In genomic region chr11:103307910-103308309, GRCm38 (mm10) we compare ENCODE assay signal across 10 mouse cellular contexts. TPM values are rescaled to one million over a fixed set of nuclear protein-coding genes. Genes with fewer than 3 reads are reported as not detected.
DNase-seq lines count a peak whose midpoint lies in the region; ATAC-seq and TF ChIP-seq lines count a peak whose summit lies in the region.
"Had no signal": no experiment of that assay in that cellular context is flagged by ENCODE, and none has a peak within 500 bp of the region (broad histone marks: within the 10 kb centered on the region; RNA-seq: fewer than 3 reads in every experiment).

No protein-coding gene starts in this region.

- DNase-seq in liver, adult 2 months (ENCODE audit: extremely low read depth, low read depth, low spot score) = peak; percentile 31
- no peak for DNase-seq in liver, embryonic 11.5 days (ENCODE audit: low spot score)
- DNase-seq in adrenal gland, postnatal 14 days = peak; percentile 61
- peak; percentile 47 for DNase-seq in heart, postnatal 25 days (ENCODE audit: low spot score)
- no peak for DNase-seq in left cerebral cortex, postnatal 36 days (ENCODE audit: low spot score in 2 of 2)
- DNase-seq in right cerebral cortex, adult 2 months (ENCODE audit: low spot score in 2 of 2) = no peak

- H3K27ac ChIP-seq in liver, adult 2 months (replicated peaks; ENCODE audit: insufficient read depth, low read depth, low read length) = no peak overlapping the region
- H3K27ac ChIP-seq in liver, embryonic 11.5 days (ENCODE audit: low read depth, low read length) = no peak overlapping the region
- peak overlapping the region; percentile 79 for H3K27ac ChIP-seq in macrophage
- no peak overlapping the region for H3K27ac ChIP-seq in forebrain, embryonic 12.5 days
- H3K27ac ChIP-seq: hindbrain, embryonic 15.5 days had no signal

- no peak for TF ChIP-seq CTCF in liver, adult 2 months (IDR thresholded peaks at IDR 0.05; ENCODE audit: low read depth, low read length)

- no peaks in the 10 kb centered on the region for H3K36me3 ChIP-seq in liver, adult 2 months (ENCODE audit: control insufficient read depth, insufficient read depth, low read length)
- no peaks in the 10 kb centered on the region for H3K36me3 ChIP-seq in liver, embryonic 11.5 days (ENCODE audit: control insufficient read depth, insufficient read depth, low read length)
- H3K36me3 ChIP-seq in macrophage (ENCODE audit: inconsistent target) = no peaks in the 10 kb centered on the region
- no peaks in the 10 kb centered on the region for H3K36me3 ChIP-seq in forebrain, embryonic 12.5 days (replicated peaks)
- H3K36me3 ChIP-seq: hindbrain, embryonic 15.5 days had no signal

- no peaks in the 10 kb centered on the region for H3K79me2 ChIP-seq in liver, adult 2 months (ENCODE audit: control insufficient read depth, insufficient read depth, low read length)
- H3K79me2 ChIP-seq in macrophage (ENCODE audit: inconsistent target) = no peaks in the 10 kb centered on the region

- H3K4me1 ChIP-seq in liver, adult 2 months (ENCODE audit: control insufficient read depth, insufficient read depth, low read length) = no peaks in the 10 kb centered on the region
- no peaks in the 10 kb centered on the region; the same call in 1 of the 2 replicates for H3K4me1 ChIP-seq in liver, embryonic 11.5 days (replicated peaks; ENCODE audit: control insufficient read depth, insufficient read depth, low read length)
- H3K4me1 ChIP-seq in forebrain, embryonic 12.5 days = peaks cover 9% of the 10 kb centered on the region

- ATAC-seq in liver, embryonic 11.5 days (replicated peaks; ENCODE audit: low FRiP score) = no peak
- no peak for ATAC-seq in forebrain, embryonic 12.5 days (ENCODE audit: low FRiP score)

- no peaks in the 10 kb centered on the region for H3K9me3 ChIP-seq in liver, embryonic 11.5 days (ENCODE audit: control insufficient read depth, low read length)
- no peaks in the 10 kb centered on the region for H3K9me3 ChIP-seq in forebrain, embryonic 12.5 days
- H3K9me3 ChIP-seq: hindbrain, embryonic 15.5 days; megakaryocyte, embryonic 14.5 days had no signal

- no peak for TF ChIP-seq POLR2A in liver, adult 2 months (IDR thresholded peaks at IDR 0.05; ENCODE audit: extremely low read depth, insufficient read depth, low read length)

- no peak overlapping the region for H3K4me3 ChIP-seq in liver, adult 2 months (ENCODE audit: insufficient read depth, low read depth, low read length)
- no peak overlapping the region for H3K4me3 ChIP-seq in liver, embryonic 11.5 days (ENCODE audit: low read depth, low read length)
- peak overlapping the region; percentile 2; the same call in 1 of the 2 replicates for H3K4me3 ChIP-seq in macrophage (ENCODE audit: inconsistent target)
- no peak overlapping the region for H3K4me3 ChIP-seq in forebrain, embryonic 12.5 days (replicated peaks)
- H3K4me3 ChIP-seq: hindbrain, embryonic 15.5 days; megakaryocyte, embryonic 14.5 days had no signal

- H3K9ac ChIP-seq in liver, adult 2 months (ENCODE audit: low read depth, low read length) = no peak overlapping the region
- no peak overlapping the region for H3K9ac ChIP-seq in liver, embryonic 11.5 days (ENCODE audit: low read depth, low read length)
- H3K9ac ChIP-seq in forebrain, embryonic 12.5 days = no peak overlapping the region
- H3K9ac ChIP-seq: hindbrain, embryonic 15.5 days had no signal

- no peaks in the 10 kb centered on the region for H3K27me3 ChIP-seq in liver, adult 2 months (ENCODE audit: control insufficient read depth, insufficient read depth, low read length)
- peaks cover 8% of the 10 kb centered on the region; the same call in 1 of the 2 replicates for H3K27me3 ChIP-seq in liver, embryonic 11.5 days (replicated peaks; ENCODE audit: control insufficient read depth, insufficient read depth, low read length)
- H3K27me3 ChIP-seq in forebrain, embryonic 12.5 days = peaks cover 14% of the 10 kb centered on the region; the same call in 1 of the 2 replicates
- H3K27me3 ChIP-seq: hindbrain, embryonic 15.5 days had no signal

- WGBS in liver, adult 2 months = 43% methylated on average over 8 of the region's 8 CpGs
- 63% methylated on average over 8 of the region's 8 CpGs for WGBS in liver, embryonic 11.5 days
- WGBS in macrophage (ENCODE audit: missing documents) = 40% methylated on average over 8 of the region's 8 CpGs
- WGBS in forebrain, embryonic 12.5 days = 81% methylated on average over 8 of the region's 8 CpGs

- no peak overlapping the region for H3K4me2 ChIP-seq in liver, embryonic 11.5 days
- no peak overlapping the region for H3K4me2 ChIP-seq in forebrain, embryonic 12.5 days
- H3K4me2 ChIP-seq: hindbrain, embryonic 15.5 days had no signal

- intact Hi-C loops in heart, postnatal 25 days (cut with DNase I) = no loop called here
- intact Hi-C loops in left cerebral cortex, postnatal 36 days (cut with DNase I) = no loop called here

RNA-seq across cellular contexts. Expression of gene Map3k14, which starts 40.6 kb away (rescaled TPM):
- total RNA-seq in liver, adult 2 months (2014; rRNA removed) = 1.4 and 2.2 TPM in 2 replicates
- 2.0 and 2.1 TPM in 2 replicates for polyA plus RNA-seq in liver, adult 2 months (2012; rRNA removed)
- 1.1 and 1.6 TPM in 2 replicates for polyA plus RNA-seq in liver, embryonic 11.5 days (2014; fragmentation: Nextera tagmentation; extraction: Ambion mirVana)
- total RNA-seq in adrenal gland, postnatal 14 days (2021) = 6.5 and 8.7 TPM in 2 replicates
- total RNA-seq in heart, postnatal 25 days (2021) = 1 to 10 TPM; 2.7 to 2.9 TPM
- total RNA-seq in macrophage (2018; cell fraction: chromatin; rRNA removed) = 100 to 1,000 TPM in 5 of 26 experiments, 10 to 100 TPM in 21; 16.7 to 137 (median 78.1) TPM
- 10 to 100 TPM in 23 of 26 experiments, 1 to 10 TPM in 3; 7.8 to 23.6 (median 14.8) TPM for total RNA-seq in macrophage (2018; cell fraction: cytosol; rRNA removed)
- total RNA-seq in macrophage (2018; cell fraction: nucleus; rRNA removed) = 10 to 100 TPM in 25 of 26 experiments, 1 to 10 TPM in 1; 9.3 to 75.6 (median 42.6) TPM
- polyA plus RNA-seq in macrophage (2018) = 9.0 to 14.1 TPM (median 9.9 TPM) in 3 replicates
- 1 to 10 TPM; 3.1 to 4.0 TPM for total RNA-seq in left cerebral cortex, postnatal 36 days (2021)
- 4.6 and 4.7 TPM in 2 replicates for polyA plus RNA-seq in forebrain, embryonic 12.5 days (2016; fragmentation: Nextera tagmentation; extraction: Ambion mirVana)

RNA-seq across cellular contexts. Expression of gene Arhgap27, which starts 55.6 kb away (rescaled TPM):
- 0.55 and 1.2 TPM in 2 replicates for total RNA-seq in liver, adult 2 months (2014; rRNA removed)
- polyA plus RNA-seq in liver, adult 2 months (2012; rRNA removed) = 1.6 and 3.0 TPM in 2 replicates
- 5.0 and 5.1 TPM in 2 replicates for polyA plus RNA-seq in liver, embryonic 11.5 days (2014; fragmentation: Nextera tagmentation; extraction: Ambion mirVana)
- total RNA-seq in adrenal gland, postnatal 14 days (2021) = 19.3 and 31.5 TPM in 2 replicates
- total RNA-seq in heart, postnatal 25 days (2021) = 10 to 100 TPM; 13.9 to 17.8 TPM
- total RNA-seq in macrophage (2018; cell fraction: chromatin; rRNA removed) = 100 to 1,000 TPM in 1 of 26 experiments, 10 to 100 TPM in 22, 1 to 10 TPM in 3; 6.1 to 113 (median 35.5) TPM
- 10 to 100 TPM in 13 of 26 experiments, 1 to 10 TPM in 13; 2.3 to 28.4 (median 11.2) TPM for total RNA-seq in macrophage (2018; cell fraction: cytosol; rRNA removed)
- 10 to 100 TPM in 22 of 26 experiments, 1 to 10 TPM in 4; 5.9 to 75.3 (median 23.3) TPM for total RNA-seq in macrophage (2018; cell fraction: nucleus; rRNA removed)
- polyA plus RNA-seq in macrophage (2018) = 3.7 to 16.2 TPM (median 6.5 TPM) in 3 replicates
- total RNA-seq in left cerebral cortex, postnatal 36 days (2021) = 10 to 100 TPM; 11.6 to 12.6 TPM
- 3.2 and 3.7 TPM in 2 replicates for polyA plus RNA-seq in forebrain, embryonic 12.5 days (2016; fragmentation: Nextera tagmentation; extraction: Ambion mirVana)

Comparison
In these comparisons a context has a peak if more than half of its experiments do, and no peak if none do; other contexts are left out.
1. DNase-seq: peak in liver, adult 2 months (single experiment), adrenal gland, postnatal 14 days (single experiment) and heart, postnatal 25 days (single experiment); none in liver, embryonic 11.5 days (single experiment), left cerebral cortex, postnatal 36 days (0 of 2) and right cerebral cortex, adult 2 months (0 of 2).